Mouse (Mus musculus): ENCODE measurements around the gene Tcf15.

GRCm38 (mm10) chr2:152106597-152106996 is 36.8 kb upstream of the Tcf15 start:
- no peak for TF ChIP-seq CTCF (IDR thresholded peaks at IDR 0.05; ENCODE audit: low read depth, low read length)
- TF ChIP-seq POLR2A (IDR thresholded peaks at IDR 0.05; ENCODE audit: borderline replicate concordance, low read depth, low read length): no peak

Measured in bone marrow macrophage, adult 2 months (primary cell).